Mouse (Mus musculus) adrenal gland (tissue): ENCODE results near the gene Tmem74b.

Experiments used
- intact Hi-C: fragments of 180-260 bp; cut with DNase I; formaldehyde crosslinking; loops from one replicate; pipeline ENCODE4 v1.15.1; 2025

Tmem74b gene

DNA sequence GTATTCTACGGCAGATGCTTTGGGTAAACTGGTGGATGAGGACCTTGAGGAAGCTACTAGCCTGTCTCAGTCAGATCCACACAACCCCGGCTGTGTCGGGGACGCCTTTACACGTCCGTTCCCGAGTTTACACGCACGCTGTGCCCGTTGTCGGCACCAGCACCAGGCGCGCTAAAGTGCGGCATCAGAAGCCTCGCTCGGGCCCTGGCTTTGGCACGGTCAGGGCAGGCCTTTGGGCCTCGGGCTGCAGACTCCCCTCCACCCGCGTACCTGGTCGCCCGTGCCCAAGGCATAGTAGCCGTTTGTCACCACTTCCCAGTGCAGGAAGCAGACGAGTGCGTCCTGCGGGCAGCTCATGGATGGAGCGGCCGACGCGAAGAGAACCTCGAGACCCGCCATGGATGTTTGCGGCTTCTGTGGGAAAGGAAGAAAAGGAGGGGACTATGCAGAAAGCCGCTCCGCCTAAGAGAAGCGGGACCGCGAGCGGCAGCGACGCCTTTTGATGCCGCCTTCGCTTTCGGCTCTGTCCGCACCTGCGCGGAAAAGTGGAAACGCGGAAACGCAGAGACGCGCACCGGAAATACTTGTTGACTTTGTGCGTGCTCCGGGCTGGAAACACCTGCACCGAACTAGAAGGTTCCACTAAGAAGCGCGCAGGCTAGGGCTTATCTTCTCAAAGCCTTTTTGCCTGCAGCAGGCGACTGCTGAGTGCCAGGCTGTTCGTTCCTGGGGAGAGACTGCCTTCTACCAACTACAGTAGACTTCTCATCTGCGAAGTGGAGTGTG is 39.1 kb downstream of the Tmem74b start:
- intact Hi-C loops = no loop called here

DNA sequence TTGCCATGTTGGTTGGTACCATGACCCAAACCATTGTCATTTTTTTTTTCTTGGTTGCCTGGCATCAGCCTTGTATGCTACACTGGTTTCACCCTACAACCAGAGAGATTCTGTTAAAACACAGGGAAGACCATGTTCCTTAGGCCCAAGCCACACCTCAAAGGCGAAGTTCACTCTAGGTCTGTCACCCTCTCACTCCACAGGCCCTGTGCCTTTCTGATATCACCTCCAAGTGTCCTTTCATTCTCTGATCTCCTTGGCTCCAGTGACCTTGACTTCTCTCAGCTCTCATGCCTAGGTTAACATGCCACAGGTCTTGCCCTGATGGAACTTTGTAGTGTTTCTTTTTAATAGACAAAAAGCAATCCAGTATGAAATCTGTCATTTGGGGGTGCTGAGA is 40.3 kb downstream of the Tmem74b start:
- intact Hi-C loops = no loop called here

DNA sequence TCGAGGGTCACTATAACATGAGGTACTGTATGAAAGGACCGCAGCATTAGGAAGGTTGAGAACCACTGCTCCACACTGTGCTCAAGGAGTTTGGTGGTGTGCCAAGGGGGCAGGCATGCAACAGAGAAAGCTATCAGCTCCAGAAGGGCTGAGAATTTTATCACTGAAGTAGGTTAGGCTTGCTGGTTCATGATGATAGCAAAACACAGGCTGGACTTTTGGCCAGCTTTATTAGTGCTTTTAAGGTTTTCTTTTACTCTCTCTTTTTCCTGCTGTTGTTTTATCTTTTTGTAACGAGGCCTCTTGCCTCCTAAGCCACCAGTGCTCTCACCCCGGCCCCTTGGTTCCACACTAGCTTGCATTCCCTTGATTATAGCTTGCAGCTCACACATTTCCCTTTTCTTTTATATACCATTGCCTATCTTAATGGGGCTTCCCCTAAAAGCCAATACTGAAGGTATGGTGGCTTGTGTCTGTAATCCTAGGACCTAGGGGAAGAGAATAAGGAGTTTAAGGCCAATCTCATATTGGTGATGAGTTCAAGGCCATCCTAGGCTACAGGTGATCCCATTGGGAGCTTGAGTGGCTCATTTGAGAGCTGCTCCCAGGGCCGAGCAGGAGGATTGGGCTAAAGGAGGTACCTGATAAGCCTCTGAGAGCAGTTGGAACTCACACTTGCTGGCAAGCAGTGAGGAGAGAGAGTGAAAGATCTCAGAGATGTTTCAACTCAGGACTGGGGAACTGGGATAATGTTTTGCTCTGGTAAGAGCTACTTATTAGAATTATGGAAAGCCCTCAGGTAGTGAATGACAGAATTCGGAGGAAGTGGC is 41.3 kb downstream of the Tmem74b start:
- intact Hi-C loops = no loop called here

DNA sequence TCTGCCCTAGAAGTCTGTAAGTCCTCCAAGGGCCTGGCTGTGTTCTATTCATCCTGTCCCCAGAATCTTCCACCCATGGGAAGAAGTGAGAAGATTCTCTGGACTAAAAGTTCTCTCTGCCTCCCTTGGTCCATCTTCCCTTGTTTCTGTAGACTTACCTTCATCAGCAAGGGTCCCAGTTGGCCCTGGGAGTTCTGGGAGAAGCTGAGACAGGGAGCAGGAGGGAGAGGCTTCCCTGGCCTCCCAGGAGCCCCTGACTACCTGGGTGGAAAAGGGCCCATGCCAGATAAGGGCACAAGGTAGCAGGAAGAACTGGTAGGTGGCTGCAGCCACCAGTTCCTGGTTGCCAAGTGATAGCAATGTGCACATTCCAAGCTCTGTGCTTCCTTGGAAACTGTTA is 42.0 kb downstream of the Tmem74b start, which contains the start of gene Psmf1:
Gene Psmf1 (minus strand): TSS at position 342 of the 400 bp plus-strand sequence.
- intact Hi-C loops = no loop called here

DNA sequence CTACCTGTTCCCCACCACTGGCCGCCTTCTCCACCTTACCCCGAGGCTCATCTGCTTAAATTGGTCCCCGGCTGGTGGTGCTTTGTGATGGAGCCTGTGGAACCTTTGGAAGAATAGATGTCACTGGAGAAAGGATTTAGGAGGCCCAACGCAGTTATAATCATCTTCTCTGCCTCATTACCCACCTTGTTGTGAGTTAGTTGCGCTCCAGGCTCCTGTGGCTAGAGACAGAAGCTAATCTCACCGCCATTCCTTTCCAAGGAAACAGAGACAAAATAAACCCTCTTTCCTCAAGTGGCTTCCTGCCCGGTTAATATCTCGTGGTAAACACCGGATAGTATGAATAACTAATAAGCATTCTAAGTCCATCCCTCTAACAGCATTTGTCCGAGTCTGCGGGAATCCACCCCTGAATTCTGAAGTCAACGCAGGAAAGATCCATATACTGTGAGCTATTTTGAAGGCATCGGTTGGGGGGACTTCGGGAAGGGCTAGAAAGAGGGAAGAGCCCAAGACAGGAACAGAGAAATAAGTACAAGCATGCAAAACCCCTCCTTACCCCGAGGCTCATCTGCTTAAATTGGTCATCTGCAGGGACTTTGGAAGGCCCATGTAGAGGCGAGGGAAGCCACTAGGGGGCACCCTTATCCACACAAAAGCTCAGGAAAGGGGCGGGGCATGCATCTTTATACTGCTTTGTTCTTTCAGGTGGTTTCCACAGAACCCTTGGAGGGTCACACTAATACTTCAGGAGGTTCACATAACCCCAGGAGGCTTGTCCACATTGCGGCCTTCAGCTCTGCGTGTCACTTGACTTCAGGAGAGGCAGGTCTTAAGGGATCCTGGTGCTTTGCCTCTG is 46.3 kb downstream of the Tmem74b start:
- intact Hi-C loops = loop anchor here (1.0 kb wide), 1 partner anchor 118 kb away; no protein-coding TSS in a partner anchor

DNA sequence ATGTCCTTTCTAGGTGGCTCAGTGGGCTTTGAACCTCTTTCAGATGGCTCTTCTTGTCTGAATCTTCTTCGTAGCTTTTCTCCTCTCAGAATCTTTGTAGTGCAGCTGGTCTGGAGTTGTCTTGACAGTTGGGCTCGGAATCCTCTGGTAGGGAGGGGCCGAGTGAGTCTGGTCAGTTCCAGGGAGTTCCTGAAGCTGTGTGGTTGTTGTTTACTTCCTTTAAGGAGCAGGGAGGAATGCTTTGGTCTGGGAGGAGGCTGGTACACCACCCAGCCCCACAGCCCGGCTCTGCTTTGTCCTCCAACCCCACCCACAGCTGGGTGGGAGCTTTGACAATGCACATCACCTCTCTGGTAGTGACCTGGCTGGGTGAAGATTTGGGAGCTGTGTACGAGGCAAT is 49.5 kb downstream of the Tmem74b start:
- intact Hi-C loops = no loop called here

DNA sequence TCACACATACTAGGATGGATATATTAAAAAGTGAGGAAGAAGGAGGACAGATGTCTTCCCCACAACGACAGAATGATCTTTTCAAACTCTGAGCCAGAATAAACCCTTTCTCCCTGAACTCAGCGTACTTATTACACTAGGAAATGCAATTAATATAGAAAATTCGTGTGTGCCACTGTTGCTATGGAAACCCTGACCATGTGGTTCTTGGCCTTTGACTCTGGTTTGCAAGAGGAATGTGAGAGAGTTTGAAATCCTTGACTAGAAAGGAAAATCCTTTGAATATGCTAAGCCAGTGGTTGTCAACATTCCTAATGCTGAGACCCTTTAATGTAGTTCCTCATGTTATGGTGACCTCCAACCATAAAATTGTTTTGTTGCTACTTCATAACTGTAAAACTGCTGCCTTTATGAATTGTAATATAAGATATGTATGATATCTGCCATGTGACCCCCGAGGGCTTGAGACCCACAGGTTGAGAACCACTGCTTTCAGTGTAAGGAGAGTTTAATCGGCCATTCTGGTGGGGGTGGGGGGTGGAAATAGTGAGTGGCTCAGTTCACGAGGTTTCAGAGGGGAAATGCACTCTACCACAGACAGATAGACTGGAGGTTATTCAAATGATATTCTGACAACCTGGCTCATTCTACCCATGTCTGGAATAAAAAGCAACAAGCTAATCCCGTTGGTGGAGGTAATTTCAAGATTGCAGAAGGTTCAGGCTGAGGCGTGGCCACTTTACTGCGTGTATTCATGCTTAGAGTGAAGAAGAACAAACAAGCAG is 54.7 kb downstream of the Tmem74b start:
- intact Hi-C loops = no loop called here

DNA sequence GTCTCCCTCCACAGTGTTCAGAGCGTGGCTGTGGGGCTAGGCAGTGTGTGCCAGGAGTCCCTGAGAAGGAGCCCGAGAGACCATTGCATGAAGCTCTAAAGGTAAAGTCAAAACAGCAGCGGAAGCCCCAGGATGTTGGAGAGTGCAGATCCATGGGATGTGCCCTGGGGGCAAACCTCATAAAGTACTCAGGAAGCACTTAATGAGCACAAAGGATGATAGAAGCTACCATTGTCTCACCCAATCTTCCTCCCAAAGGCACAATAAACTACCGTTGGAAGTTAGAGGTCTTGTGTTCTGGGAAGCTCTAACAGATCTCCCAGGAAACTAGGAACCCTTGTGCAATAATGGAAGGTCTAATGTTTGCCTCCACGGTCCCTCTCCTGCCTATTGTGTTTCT is 55.6 kb downstream of the Tmem74b start:
- intact Hi-C loops = no loop called here

DNA sequence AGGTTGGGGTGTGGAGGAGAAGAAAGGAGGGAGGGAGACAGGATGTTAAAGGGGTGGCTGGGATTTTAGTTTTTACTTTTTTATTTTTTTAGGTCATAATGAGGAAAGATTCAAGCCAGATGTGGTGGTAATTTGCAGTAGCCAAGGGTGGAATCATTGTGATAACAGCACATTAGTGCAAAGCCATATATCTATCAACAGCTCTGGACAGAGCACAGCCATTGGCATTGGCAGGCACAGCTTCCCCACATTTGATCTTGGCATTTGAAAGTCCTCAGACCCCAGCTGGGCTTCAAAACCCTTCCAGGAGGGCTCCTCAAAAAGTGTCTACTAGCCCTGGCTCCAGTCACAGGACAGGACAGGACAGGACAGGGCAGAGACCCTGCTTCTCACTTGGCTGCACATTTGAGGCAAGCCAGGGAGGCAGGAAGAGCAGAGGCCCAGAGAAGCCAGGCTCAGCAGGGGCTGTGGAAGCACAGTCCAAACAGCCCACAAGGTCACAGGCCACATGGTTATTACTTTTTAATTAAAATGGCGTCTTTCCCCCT is 57.1 kb downstream of the Tmem74b start:
- intact Hi-C loops = no loop called here
